Mouse (Mus musculus) layer of hippocampus, postnatal 14 days (tissue): Measurements from ENCODE around the gene Tspan33. TPM values are rescaled to one million over a fixed set of nuclear protein-coding genes. Genes with fewer than 3 reads are reported as not detected.

Experiments
- DNase-seq, 2 experiments: peaks; one replicate each; pipeline ENCODE4 v3.0.0; 2021 to 2022; ENCODE audit warnings: low spot score in 2 of 2, mixed read lengths in 1 of 2
- total RNA-seq, 2 experiments: library from RNA; stranded (reverse); gene quantifications; 2 replicates each; pipeline ENCODE4 v1.2.3; 2021

Gene Tspan33
- total RNA-seq, 2 experiments from 2014 or later: 28.8 to 29.9 TPM

DNA sequence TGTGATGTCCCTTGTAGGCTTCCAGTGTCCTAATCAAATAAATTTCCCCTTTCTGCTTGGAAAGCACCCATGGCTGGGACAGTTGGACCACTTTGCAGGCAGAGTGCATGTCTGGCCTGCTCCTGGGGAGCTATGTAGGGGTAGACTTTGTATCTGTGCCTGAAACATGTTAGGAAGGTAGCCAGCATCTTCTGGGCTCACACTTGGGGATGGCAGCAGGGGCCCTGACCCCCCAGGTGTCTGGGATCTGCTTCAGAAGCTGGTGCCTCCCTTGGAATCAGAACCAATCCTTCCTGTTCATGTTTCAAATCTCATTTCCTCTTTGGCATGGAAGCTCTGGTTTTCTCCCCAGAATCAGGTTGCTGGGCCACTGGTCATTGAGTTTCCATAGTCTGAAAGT, 3.1 kb downstream of the Tspan33 start:
- DNase-seq: no peak

GRCm38 (mm10) chr6:29697548-29697947, 3.5 kb downstream of the Tspan33 start:
- DNase-seq: no peak

GRCm38 (mm10) chr6:29699085-29699745, 5.2 kb downstream of the Tspan33 start:
- no peak for DNase-seq

GRCm38 (mm10) chr6:29701051-29701450, 7.0 kb downstream of the Tspan33 start:
- no peak for DNase-seq

- DNase-seq: no peak
These were observed 8.1 kb downstream of the Tspan33 start for GRCm38 (mm10) chr6:29702126-29702525.

GRCm38 (mm10) chr6:29704143-29704542, 10.1 kb downstream of the Tspan33 start:
- DNase-seq: no peak

GRCm38 (mm10) chr6:29707902-29708301, 13.9 kb downstream of the Tspan33 start:
- no peak for DNase-seq

- no peak for DNase-seq
These were observed 17.3 kb downstream of the Tspan33 start for GRCm38 (mm10) chr6:29711318-29711717.

GRCm38 (mm10) chr6:29712011-29712584, 18.1 kb downstream of the Tspan33 start:
- peak in 1 of 2 experiments; percentile 81 for DNase-seq

GRCm38 (mm10) chr6:29716624-29717365, 22.8 kb downstream of the Tspan33 start:
- DNase-seq: peak in 1 of 2 experiments; percentile 37

DNA sequence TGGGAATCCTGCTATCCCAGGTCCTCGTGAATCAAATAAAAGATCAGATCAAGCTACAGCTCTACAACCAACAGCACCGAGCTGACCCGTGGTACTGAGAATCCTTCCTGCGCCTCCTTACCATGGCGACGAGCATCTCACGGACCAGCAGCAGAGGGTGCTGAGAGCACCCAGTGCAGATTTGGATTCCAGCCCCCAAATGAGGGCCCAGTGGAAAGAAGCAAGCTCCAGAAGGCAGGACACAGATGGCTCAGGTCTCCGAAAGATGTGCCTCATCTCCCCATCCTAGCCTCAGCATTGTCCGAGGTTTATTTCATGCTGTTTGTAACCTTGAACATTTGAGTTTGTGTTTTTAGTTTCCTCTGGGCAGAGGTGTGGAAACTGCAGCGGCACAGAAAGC, 23.5 kb downstream of the Tspan33 start:
- DNase-seq: peak; percentile 21 to 24

GRCm38 (mm10) chr6:29717952-29718521, 24.0 kb downstream of the Tspan33 start:
- DNase-seq: peak; percentile 28 to 46

- peak; percentile 57 to 73 for DNase-seq
These were observed 24.9 kb downstream of the Tspan33 start for GRCm38 (mm10) chr6:29718894-29719329.

GRCm38 (mm10) chr6:29721890-29722289, 27.9 kb downstream of the Tspan33 start:
- no peak for DNase-seq

DNA sequence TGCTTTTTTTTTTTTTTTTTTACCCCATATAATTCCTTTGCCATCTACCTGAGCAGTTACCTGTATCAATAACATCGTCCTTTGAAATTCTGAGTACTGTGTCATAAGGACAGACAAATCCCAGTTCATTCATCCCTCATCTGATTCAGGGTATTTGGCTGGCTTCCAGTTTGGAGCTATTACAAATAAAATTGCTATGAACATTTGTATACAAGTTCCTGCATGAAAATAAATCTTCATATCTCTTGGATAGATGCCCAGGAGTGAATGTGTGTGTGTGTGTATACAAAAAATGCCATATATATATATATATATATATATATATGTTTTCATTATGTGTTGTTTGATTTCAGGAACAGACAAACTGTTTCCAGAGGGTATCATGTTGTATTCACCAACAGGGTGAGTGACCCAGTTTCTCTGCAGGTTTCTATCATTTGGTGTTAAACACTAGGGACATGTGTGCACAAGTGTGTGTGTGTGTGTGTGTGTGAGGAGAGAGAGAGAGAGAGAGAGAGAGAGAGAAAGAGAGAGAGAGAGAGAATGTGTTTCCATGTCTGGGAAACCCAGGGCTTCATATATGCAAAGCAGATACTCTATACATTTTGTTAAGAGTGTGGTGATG, 32.7 kb downstream of the Tspan33 start:
- no peak for DNase-seq

GRCm38 (mm10) chr6:29728035-29728434, 34.0 kb downstream of the Tspan33 start:
- no peak for DNase-seq

GRCm38 (mm10) chr6:29729491-29729890, 35.5 kb downstream of the Tspan33 start:
- DNase-seq: no peak

DNA sequence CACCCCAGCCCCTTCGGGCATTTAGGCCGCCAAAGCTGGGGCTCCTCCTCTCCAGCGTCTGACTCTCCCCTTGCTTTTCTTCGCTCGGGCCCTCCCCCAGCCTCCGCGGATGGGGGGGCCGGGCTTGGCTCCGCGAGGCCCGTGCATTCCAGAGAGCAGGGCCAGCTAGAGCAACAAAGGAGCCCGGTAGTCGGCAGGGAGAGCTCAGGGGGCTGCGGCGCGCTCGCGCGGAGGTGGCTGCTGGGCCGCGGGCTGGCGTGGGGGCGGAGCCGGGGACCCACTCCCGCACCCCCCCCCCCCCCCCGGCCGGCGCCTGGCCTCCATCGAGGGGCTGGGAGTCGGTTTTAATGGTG, 41.3 kb downstream of the Tspan33 start, which contains the start of gene Smo:
Smo (plus strand) TSS at position 168 of the 353 bp plus-strand sequence.
- DNase-seq: peak; percentile 55 to 63

DNA sequence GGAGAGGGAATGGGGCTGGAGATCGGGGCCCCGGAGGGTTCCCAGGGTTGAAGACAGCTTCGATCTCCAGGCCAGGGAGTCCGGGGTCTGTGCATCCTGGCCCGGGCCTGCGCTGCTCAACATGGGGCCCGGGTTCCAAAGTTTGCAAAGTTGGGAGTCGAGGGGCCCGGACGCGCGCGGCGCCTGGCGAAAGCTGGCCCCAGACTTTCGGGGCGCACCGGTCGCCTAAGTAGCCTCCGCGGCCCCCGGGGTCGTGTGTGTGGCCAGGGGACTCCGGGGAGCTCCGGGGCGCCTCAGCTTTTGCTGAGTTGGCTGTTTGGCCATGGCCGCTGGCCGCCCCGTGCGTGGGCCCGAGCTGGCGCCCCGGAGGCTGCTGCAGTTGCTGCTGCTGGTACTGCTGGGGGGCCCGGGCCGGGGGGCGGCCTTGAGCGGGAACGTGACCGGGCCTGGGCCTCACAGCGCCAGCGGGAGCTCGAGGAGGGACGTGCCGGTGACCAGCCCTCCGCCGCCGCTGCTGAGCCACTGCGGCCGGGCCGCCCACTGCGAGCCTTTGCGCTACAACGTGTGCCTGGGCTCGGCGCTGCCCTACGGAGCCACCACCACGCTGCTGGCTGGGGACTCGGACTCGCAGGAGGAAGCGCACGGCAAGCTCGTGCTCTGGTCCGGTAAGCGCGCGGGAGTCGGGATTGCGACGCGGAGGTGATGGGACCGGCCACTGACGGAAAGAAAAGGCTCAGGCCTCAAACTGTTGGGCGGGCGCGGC, 41.8 kb downstream of the Tspan33 start:
- DNase-seq: peak in 1 of 2 experiments; percentile 32

- no peak for DNase-seq
These were observed 42.8 kb downstream of the Tspan33 start for GRCm38 (mm10) chr6:29736610-29737458.
